Mouse (Mus musculus) kidney, postnatal 10 days (tissue): Measurements from ENCODE around the gene Trio.

ENCODE experiments used
- DNase-seq: peaks from one replicate; pipeline ENCODE4 v3.0.0; 2021; ENCODE audit warnings: mixed read lengths

Gene Trio

GRCm38 (mm10) chr15:27942148-27942847 is 83.3 kb downstream of the Trio start:
- no peak for DNase-seq

GRCm38 (mm10) chr15:27941441-27941840 is 84.2 kb downstream of the Trio start:
- DNase-seq, result no peak

- DNase-seq, result no peak
Measured at GRCm38 (mm10) chr15:27941020-27941419, 84.6 kb downstream of the Trio start.

- DNase-seq, result no peak
Measured at GRCm38 (mm10) chr15:27940032-27940431, 85.6 kb downstream of the Trio start.

GRCm38 (mm10) chr15:27938886-27939285 is 86.8 kb downstream of the Trio start:
- DNase-seq, result no peak

GRCm38 (mm10) chr15:27937861-27938833 is 87.5 kb downstream of the Trio start:
- DNase-seq, result no peak

- peak; percentile 63 for DNase-seq
Measured at GRCm38 (mm10) chr15:27937003-27937860, 88.4 kb downstream of the Trio start.

GRCm38 (mm10) chr15:27935772-27936746 is 89.6 kb downstream of the Trio start:
- no peak for DNase-seq

- no peak for DNase-seq
Measured at GRCm38 (mm10) chr15:27933270-27933669, 92.4 kb downstream of the Trio start.

- DNase-seq, result no peak
Measured at GRCm38 (mm10) chr15:27931891-27932290, 93.8 kb downstream of the Trio start.

GRCm38 (mm10) chr15:27931459-27931858 is 94.2 kb downstream of the Trio start:
- no peak for DNase-seq

GRCm38 (mm10) chr15:27927614-27928013 is 98.0 kb downstream of the Trio start:
- DNase-seq, result no peak

- no peak for DNase-seq
Measured at GRCm38 (mm10) chr15:27926941-27927340, 98.7 kb downstream of the Trio start.

GRCm38 (mm10) chr15:27926450-27926849 is 99.2 kb downstream of the Trio start:
- no peak for DNase-seq

GRCm38 (mm10) chr15:27925865-27926264 is 99.8 kb downstream of the Trio start:
- DNase-seq, result peak; percentile 44

- DNase-seq, result no peak
Measured at GRCm38 (mm10) chr15:27925004-27925635, 100.5 kb downstream of the Trio start.

- no peak for DNase-seq
Measured at GRCm38 (mm10) chr15:27923987-27924341, 101.7 kb downstream of the Trio start.

- DNase-seq, result peak; percentile 89
Measured at GRCm38 (mm10) chr15:27923280-27923986, 102.2 kb downstream of the Trio start.

GRCm38 (mm10) chr15:27920751-27921150 is 104.9 kb downstream of the Trio start:
- DNase-seq, result no peak

GRCm38 (mm10) chr15:27919540-27919939 is 106.1 kb downstream of the Trio start:
- peak; percentile 72 for DNase-seq

- no peak for DNase-seq
Measured at GRCm38 (mm10) chr15:27918798-27919197, 106.8 kb downstream of the Trio start.
